Mouse (Mus musculus) bone marrow, adult 2 months (tissue): ENCODE results near the gene Chrm4. TPM values are rescaled to one million over a fixed set of nuclear protein-coding genes. Genes with fewer than 3 reads are reported as not detected.

ENCODE experiments used
- H3K27ac ChIP-seq: fragments of 200-500 bp; 2 replicates; pipeline ENCODE4 v1.5.1; 2012; ENCODE audit warnings: low read depth, mild to moderate bottlenecking, control low read depth, inconsistent platforms, low read length; ENCODE audit not compliant: control insufficient read depth, poor library complexity, insufficient read depth
- H3K4me1 ChIP-seq: fragments of 200-500 bp; 2 replicates; pipeline ENCODE4 v1.6.1; 2011; ENCODE audit warnings: low read length; ENCODE audit not compliant: control insufficient read depth, insufficient read depth
- H3K4me3 ChIP-seq: fragments of 200-500 bp; replicated peaks from 2 replicates; pipeline ENCODE3; 2011; ENCODE audit warnings: mild to moderate bottlenecking, low read depth, low read length, control low read depth; ENCODE audit not compliant: control insufficient read depth
- CTCF ChIP-seq: fragments of 200-500 bp; IDR thresholded peaks from 2 replicates; pipeline ENCODE4 v1.5.1; 2011; ENCODE audit warnings: low read length, control low read depth; ENCODE audit not compliant: control insufficient read depth, insufficient read depth
- POLR2A ChIP-seq: fragments of 200-500 bp; IDR thresholded peaks from 2 replicates; pipeline ENCODE4 v1.6.1; 2011; ENCODE audit warnings: low read depth, mild to moderate bottlenecking, control low read depth, low read length, borderline replicate concordance; ENCODE audit not compliant: control insufficient read depth
- WGBS: fragments of 180-500 bp; shearing (Covaris S2); methylation state at CpG from one replicate; pipeline ENCODE4 v1.1.7; 2018; 5-methylcytosine and 5-hydroxymethylcytosine counted together
- polyA plus RNA-seq: library from polyadenylated mRNA; stranded (reverse); fragments of >200 nt; gene quantifications from 2 replicates; pipeline ENCODE4 v1.2.4, GENCODE M21; 2011; ENCODE audit warnings: low replicate concordance; ENCODE audit not compliant: missing spikeins, insufficient read depth, insufficient read length

Gene Chrm4
- polyA plus RNA-seq, 1 experiment = not detected

DNA sequence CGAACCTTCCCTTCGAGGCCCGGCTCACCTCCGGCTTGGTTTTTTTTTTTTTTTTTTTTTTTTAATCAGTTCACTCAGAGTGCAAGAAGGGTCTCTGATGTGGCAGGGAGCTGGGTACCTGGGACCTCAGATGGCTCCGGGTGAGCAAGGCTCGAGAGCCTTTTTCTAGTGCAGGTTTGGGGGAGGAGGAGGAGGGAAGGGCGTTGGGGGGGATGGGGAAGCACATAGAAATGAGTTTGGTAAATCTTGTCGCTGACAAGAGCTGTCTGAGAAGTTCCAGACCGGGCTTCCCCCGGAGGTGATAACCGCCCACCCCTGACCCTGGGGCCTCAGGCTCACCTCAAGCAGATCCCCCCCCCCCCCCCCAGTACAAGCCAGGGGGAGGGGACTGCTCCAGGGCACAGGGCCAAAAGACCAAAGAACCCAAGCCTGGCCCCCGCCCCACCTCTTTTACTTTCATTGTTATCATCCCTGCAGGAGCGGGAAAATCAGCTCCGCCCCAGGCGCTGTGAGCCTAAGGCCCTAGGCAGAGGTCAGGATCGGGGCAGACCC is 5.2 kb downstream of the Chrm4 start, which contains the start of gene Mdk:
TSS of gene Mdk (minus strand) at position 138 of the 552 bp plus-strand sequence.
- H3K4me1 ChIP-seq = peaks cover 1% of the 10 kb centered on the region; the same call in 1 of the 2 replicates

GRCm38 (mm10) chr2:91932737-91933350 is 5.8 kb downstream of the Chrm4 start:
- Histone ChIP-seq H3K4me3 (no peak overlapping the region), H3K4me1 (no peaks in the 10 kb centered on the region), H3K27ac (no peak overlapping the region)
- TF ChIP-seq CTCF = no peak
- TF ChIP-seq POLR2A = no peak
- 47% methylated on average over 6 of the region's 6 CpGs for WGBS

More for the DNA sequence above, 5.2 kb downstream of the Chrm4 start, which contains the start of gene Mdk:
- Histone ChIP-seq H3K27ac (no peak within 1 kb of the TSS), H3K4me3 (no peak within 1 kb of the TSS)
- 19% methylated on average over 16 of the region's 16 CpGs for WGBS
- TF ChIP-seq POLR2A = no peak
- no peak for TF ChIP-seq CTCF

- H3K4me1 ChIP-seq = no peaks in the 10 kb centered on the region
- WGBS = 89% methylated on average over 9 of the region's 9 CpGs
- no peak overlapping the region for H3K4me3 ChIP-seq
- H3K27ac ChIP-seq = no peak overlapping the region
- TF ChIP-seq POLR2A = no peak
- no peak for TF ChIP-seq CTCF
Observed at GRCm38 (mm10) chr2:91933471-91933870, 6.4 kb downstream of the Chrm4 start.

DNA sequence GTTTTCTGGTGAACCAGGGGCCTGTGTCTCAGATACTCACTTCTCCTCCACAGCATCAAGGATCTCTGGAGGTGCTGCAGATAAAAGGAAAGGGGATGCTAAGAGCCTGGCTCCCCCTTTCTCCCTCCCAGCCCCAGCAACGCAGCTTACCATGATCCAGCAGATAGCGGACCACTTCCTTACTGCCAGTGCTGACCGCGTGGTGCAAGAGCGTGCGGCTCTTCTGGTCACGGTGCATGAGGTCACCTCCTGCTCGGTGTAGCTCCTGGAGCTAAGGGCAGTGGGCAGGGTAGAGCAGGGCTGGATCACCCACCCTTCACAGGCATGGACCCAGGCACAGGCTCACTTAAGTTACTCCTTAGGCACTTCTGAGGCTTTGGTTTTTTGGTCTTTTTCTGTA is 7.0 kb downstream of the Chrm4 start:
- H3K4me3 ChIP-seq = no peak overlapping the region
- 50% methylated on average over 8 of the region's 8 CpGs for WGBS
- H3K4me1 ChIP-seq = no peaks in the 10 kb centered on the region
- no peak overlapping the region for H3K27ac ChIP-seq
- TF ChIP-seq POLR2A = no peak
- TF ChIP-seq CTCF = no peak

GRCm38 (mm10) chr2:91934826-91935525 is 7.9 kb downstream of the Chrm4 start:
- TF ChIP-seq CTCF (no peak), POLR2A (no peak)
- H3K4me3 ChIP-seq = no peak overlapping the region
- H3K4me1 ChIP-seq = no peaks in the 10 kb centered on the region
- 86% methylated on average over 9 of the region's 9 CpGs for WGBS
- no peak overlapping the region for H3K27ac ChIP-seq

DNA sequence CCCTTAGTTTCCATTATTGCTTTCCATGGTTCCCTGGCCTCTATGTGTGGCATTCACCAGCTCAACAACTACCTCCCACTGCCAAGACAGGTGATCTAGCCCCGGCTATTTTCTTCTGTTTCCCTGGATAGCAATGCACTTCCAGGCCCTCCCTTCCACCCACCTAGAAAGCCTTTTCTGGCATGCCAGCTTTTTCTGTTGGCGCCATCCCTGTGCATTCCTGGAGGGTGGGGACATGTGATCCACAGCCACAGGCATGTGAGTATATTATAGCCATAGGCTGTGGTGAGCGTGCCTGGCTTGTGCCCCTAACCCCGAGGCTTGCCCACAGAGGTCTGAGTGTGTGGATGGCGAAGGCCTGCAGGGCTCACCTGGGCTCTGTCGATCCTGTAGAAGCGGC is 9.1 kb downstream of the Chrm4 start:
- TF ChIP-seq CTCF (no peak), POLR2A (no peak)
- H3K27ac ChIP-seq = no peak overlapping the region
- no peak overlapping the region for H3K4me3 ChIP-seq
- H3K4me1 ChIP-seq = no peaks in the 10 kb centered on the region
- 91% methylated on average over 7 of the region's 7 CpGs for WGBS

DNA sequence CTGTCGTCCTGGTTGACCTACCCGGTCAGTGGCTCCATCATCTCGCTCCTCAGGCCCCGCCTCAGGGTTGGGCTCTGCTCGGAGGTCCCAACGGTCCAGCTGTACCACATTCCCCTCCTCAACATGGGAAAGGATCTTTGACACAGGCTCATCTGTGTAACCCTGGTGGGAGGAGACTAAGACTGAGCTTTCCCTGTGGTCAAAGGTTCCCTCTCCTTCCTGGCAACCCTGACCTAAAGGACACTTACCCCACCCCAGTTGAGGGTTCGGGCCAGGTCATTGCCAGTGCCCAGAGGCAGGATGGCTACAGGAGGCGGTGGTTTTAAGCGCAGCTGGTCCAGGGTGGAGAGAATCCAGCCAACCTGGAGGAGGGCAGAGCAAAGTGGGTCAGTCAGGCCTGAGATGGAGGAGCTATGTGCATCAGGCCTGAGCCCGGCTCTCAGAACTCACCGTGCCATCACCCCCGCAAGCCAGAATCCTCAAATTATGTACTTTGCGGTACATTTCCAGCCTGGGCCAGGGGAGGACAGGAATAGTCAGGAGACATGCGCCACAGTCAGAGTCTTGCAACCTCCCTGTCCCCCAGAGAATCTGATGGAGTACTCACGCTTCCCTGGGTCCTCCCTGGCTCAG is 12.4 kb downstream of the Chrm4 start:
- no peak overlapping the region for H3K4me3 ChIP-seq
- 89% methylated on average over 15 of the region's 15 CpGs for whole genome bisulfite sequencing
- H3K27ac ChIP-seq = no peak overlapping the region
- no peaks in the 10 kb centered on the region for H3K4me1 ChIP-seq
- TF ChIP-seq POLR2A = no peak
- no peak for TF ChIP-seq CTCF

DNA sequence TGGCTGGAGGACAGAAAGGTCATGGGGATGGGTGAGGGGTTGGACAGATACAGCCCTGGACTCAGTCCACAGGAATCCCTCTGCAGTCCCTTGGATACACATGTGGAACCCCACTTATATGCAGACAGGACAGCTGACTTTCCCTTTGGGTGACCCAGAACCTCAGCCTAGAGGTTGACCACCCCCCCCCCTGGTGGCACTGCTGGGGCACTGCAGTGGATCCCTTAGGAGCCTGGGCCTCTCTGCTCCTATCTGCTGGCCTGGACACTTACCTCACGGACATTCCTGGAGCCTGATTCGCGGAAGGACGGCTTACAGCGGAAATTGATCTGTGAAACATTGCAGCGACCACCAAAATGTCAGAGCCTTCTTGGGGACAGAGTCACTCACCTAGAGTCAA is 15.3 kb downstream of the Chrm4 start:
- Histone ChIP-seq H3K4me1 (peaks cover 3% of the 10 kb centered on the region; the same call in 1 of the 2 replicates), H3K27ac (no peak overlapping the region), H3K4me3 (no peak overlapping the region)
- no peak for TF ChIP-seq POLR2A
- TF ChIP-seq CTCF = peak; percentile 29; the same call in 1 of the 2 replicates
- WGBS = 85% methylated on average over 6 of the region's 6 CpGs
